Mouse (Mus musculus) frontal cortex, postnatal 25 days (tissue): ENCODE data around the gene Vps11.
"Not testable (repeated sequence)": the region's sequence is repeated elsewhere in the genome, so short reads cannot be mapped to it uniquely, and the experiment has no call there.

Experiments
- DNase-seq, 2 experiments: peaks; one replicate each; pipeline ENCODE4 v3.0.0; 2022; ENCODE audit warnings: low spot score in 2 of 2

The Vps11 gene

DNA sequence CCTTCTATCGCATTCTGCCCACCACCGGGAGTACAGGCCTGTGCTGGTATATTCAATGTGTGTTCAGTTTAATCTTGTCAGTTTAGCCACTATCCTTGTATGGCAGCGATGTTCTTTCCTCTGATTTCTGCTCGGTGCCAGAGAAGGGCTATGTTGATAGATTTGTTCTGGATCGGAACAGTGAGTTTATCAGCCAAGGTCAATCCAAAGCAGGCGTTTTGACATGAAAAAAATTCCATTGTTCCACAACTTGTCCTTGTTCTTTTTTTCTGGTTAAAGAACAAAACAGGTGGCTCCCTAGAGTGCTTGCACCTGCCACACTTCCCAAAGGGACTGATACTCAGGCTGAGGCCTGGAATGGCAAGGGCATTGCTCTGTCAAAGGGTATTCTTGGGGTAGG lies 14.7 kb upstream of the Vps11 start:
- DNase-seq: no peak

GRCm38 (mm10) chr9:44373386-44373785 lies 11.9 kb upstream of the Vps11 start:
- no peak for DNase-seq

GRCm38 (mm10) chr9:44364480-44364879 lies 3.0 kb upstream of the Vps11 start:
- no peak for DNase-seq

DNA sequence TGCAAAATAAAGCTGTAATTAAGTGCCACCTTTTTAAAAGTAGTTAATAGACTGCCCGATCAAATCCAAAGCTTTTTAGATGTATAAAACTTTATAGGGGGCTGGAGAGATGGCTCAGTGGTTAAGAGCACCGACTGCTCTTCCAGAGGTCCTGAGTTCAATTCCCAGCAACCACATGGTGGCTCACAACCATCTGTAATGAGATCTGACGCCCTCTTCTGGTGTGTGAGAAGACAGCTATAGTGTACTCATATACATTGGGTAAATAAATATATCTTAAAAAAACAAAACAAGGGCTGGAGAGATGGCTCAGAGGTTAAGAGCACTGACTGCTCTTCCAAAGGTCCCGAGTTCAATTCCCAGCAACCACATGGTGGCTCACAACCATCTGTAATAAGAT lies 461 bp upstream of the Vps11 start:
- not testable (repeated sequence) for DNase-seq

GRCm38 (mm10) chr9:44357207-44357606 lies 4.3 kb downstream of the Vps11 start:
- DNase-seq: no peak

DNA sequence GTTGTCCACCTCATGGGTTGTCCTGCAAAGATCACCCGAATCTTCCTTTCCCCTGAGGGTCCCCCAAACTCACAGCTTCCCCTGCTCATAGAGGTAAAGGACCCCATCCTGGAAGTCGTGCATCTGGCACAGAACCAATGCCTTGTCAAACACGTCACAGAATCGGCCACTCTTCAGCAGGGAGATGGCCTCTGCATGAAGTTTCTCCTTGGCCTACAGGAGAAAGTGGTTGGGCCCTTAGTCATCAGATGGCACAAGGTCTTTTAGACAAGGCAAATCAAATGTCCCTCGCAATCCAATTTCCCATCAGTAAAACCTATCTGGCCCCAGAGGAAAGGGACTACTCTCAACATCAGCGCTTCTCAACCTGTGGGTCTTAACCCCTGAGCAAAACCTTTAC lies 8.3 kb downstream of the Vps11 start:
- DNase-seq: no peak

GRCm38 (mm10) chr9:44352337-44352736 lies 9.1 kb downstream of the Vps11 start:
- no peak for DNase-seq

GRCm38 (mm10) chr9:44351396-44351795 lies 10.1 kb downstream of the Vps11 start:
- DNase-seq: no peak

DNA sequence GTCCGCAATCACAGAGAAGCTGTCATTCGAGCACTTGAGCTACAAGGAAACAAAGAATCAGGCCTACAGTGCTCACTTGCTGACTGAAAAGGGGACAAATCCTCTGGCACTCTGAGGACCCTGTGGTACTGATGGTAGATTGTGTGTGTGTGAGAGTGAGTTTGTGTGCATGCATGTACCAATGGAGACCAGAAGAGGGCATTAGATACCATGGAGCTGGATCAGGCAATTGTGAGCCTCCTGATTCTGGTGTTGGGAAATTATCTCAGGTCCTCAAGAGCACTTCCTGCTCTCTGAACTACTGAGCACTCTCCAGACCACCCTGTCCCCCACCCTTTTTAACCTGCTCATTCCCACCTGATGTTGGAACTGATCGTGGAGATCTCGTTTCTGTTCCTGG lies 12.9 kb downstream of the Vps11 start:
- DNase-seq: no peak

DNA sequence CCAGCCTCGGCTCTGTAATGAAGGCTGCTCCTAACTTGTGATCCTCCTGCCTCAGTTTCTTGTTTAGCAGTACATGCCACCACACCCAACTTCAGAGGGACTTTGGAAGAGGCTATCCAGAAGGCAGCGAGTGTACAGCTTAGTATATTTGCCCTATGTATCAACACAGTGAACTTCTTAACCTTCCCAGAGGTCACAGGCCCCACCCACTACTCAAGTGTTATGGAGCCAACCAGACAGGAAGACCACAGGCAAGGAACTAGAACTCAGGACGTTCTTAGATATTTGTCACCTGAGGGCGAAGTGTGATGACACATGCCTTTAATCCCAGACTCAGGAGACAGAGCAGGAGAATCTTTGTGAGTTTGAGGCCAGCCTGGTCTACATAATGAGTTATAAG lies 13.8 kb downstream of the Vps11 start:
- no peak for DNase-seq

DNA sequence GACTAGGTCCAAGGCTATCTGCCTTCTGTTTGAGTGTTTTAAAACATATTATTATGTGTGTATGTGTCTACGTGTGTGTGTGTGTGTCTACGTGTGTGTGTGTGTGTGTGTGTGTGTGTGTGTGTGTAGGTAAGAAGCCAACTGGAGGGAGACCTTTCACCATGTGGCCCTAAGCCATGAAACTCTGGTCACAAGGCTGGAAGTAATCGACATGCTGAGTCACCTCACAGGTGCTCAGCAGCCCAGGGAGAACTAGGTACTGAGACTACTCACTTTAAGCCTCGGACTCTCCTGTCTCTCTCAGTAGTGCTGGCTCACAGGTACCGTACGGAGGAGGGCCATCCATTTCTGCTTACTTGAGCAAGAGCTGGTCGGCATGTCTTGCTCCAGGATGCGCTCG lies 14.3 kb downstream of the Vps11 start:
- no peak for DNase-seq

- DNase-seq: no peak
These were observed 15.7 kb downstream of the Vps11 start for GRCm38 (mm10) chr9:44345570-44346433.

- peak; percentile 65 to 67 for DNase-seq
These were observed 17.6 kb downstream of the Vps11 start, which contains the start of gene Hmbs for GRCm38 (mm10) chr9:44343781-44344421. TSS of gene Hmbs (minus strand) at chr9:44344228.

DNA sequence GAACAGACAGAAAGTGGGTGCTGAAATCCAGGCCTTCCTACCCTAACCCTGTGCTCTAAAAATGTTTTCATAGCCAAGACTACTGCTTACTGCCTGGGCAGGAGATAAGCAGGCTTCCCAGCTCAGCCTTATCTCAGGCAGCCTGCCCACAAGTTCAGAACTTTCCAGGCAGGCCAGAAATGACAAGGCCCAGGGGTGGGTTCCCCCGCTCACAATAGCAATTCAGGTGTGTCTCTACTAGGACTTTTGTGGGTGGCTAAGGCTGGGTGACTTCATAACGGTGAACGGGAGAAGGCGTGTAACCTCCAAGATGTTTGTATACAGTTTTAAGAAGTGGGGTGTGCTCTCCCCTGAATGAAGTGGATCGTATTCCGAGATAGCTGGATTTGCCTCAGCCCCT lies 18.2 kb downstream of the Vps11 start:
- no peak for DNase-seq

- DNase-seq: no peak
These were observed 18.9 kb downstream of the Vps11 start for GRCm38 (mm10) chr9:44342605-44343004.

DNA sequence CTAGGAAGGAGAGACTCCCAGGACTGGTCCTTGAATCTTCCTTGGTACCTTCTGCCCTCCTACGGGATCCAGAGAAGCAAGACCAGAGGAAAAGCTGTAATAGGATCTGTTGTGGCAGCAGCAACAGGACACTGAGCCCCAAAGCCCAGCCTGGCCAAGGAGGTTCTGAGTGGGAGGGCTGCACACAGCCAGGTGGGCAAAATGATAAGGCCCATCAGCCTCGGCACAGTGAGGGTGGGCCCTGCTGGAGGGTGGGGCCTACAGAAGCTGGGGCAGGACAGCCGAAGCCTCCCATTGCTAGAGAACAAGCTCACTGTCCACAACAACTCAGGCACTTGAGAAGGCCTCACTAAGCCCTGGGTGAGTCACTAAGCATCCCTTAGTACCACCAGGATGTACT lies 19.3 kb downstream of the Vps11 start:
- no peak for DNase-seq

GRCm38 (mm10) chr9:44341487-44341886 lies 20.0 kb downstream of the Vps11 start:
- DNase-seq: no peak

DNA sequence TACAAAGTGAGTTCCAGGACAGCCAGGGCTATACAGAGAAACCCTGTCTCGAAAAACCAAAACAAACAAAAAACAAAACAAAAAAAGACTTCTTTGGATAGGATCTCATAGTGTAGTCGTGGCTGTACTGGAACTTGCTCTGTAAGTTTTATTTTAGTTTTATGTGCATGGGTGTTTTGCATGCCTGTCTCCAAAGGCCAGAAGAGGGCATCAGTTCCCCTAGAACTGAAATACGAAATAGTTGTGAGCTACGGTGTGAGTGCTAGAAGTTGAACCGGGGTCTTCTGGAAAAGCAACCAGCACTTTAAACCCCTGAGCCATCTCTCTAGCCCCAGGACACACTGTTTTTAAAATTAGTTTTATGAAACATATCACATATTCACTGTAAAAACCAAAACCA lies 22.9 kb downstream of the Vps11 start:
- DNase-seq: no peak

GRCm38 (mm10) chr9:44337436-44338169 lies 23.9 kb downstream of the Vps11 start:
- DNase-seq: no peak

GRCm38 (mm10) chr9:44336964-44337363 lies 24.5 kb downstream of the Vps11 start:
- no peak for DNase-seq

- not testable (repeated sequence) for DNase-seq
These were observed 25.0 kb downstream of the Vps11 start for GRCm38 (mm10) chr9:44336513-44336912.

DNA sequence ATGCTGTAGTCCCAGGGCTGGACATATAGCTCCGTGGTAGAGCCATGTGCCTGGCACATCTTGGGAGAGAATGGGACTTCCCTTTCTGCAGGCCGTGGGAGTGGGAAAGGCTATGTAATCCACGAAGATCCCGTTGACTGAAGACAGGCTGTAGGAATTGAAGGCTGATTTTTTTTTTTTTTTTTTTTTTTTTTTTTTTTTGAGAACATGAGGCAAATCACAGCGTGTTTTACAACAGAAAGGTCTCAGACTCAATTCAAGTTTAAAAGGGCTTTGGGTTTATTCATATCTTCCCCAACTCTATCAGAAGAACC lies 25.4 kb downstream of the Vps11 start:
- no peak for DNase-seq
